Mouse (Mus musculus): Measurements from ENCODE around the gene Pttg1.

Pttg1 gene

GRCm38 (mm10) chr11:43425824-43426413 is at the start of gene Pttg1:
Pttg1 (minus strand) TSS chr11:43426251.
- DNase-seq, result peak; percentile 68

- DNase-seq, result no peak
Observed at GRCm38 (mm10) chr11:43474225-43474774, 48.2 kb upstream of the Pttg1 start, which contains the start of gene C1qtnf2. C1qtnf2 (plus strand) TSS chr11:43474276.

DNA sequence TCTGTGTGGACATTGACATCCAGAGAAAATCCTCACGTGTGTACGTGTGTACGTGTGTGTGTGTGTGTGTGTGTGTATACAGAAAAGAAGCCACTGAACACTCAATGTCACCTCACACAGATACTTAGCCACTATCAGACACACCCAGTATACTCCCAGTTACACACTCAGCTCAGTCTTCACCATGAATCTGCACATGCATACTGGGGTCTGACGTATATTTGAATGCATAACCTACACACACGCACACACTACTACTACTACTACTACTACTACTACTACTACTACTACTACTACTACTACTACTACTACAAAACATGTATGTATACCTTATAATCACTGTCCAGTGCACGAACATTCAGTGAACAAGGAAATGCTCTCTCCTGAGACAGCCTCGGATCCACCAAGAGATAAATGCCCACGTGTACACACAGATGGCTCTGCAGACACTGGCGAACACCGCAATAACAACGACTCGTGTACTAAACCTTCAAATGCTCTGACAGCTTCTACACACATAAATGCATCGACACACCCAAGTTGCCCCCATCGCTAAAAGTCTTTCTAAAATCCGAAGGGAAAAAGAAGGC is 47.7 kb upstream of the Pttg1 start:
- no peak for DNase-seq

GRCm38 (mm10) chr11:43473115-43473514 is 47.1 kb upstream of the Pttg1 start:
- no peak for DNase-seq

GRCm38 (mm10) chr11:43470881-43471820 is 45.1 kb upstream of the Pttg1 start:
- no peak for DNase-seq

DNA sequence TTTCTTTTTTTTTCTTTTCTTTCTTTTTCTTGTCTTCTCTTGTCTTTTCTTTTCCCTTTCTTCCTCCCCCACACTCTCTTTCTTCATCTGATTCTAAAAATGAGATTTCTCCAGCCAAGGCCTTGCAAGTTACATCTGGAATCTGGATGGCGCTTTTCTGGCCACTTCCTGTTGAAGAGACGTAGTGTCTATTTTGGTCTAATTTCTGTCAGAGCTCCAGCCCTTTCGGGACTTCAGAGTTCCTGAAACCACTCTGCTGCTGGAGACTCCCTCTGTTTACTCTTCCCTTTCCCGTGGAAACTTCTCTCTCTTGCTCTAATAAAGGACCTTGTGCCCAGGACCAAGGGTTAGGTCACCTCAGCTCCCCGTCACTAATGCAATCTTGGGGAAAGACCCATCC is 44.1 kb upstream of the Pttg1 start:
- DNase-seq, result no peak

GRCm38 (mm10) chr11:43463204-43463603 is 37.2 kb upstream of the Pttg1 start:
- DNase-seq, result no peak

DNA sequence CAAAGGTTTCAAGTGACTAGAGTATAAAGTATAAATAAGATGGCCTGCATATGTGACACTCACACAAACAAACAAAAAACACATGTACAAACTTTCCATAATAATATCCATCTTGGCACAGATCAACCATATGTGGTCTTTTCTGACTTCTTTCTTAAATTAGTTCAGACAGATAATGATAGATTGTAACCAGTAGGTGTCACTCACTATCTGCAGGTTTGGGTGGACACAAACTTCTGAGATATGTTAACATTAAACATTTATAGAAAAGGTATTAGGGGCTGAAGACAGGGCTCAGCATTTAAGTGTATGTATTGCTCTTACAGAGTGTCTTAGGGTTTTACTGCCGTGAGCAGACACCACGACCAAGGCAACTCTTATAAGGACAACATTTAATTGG is 26.2 kb upstream of the Pttg1 start:
- DNase-seq, result no peak

DNA sequence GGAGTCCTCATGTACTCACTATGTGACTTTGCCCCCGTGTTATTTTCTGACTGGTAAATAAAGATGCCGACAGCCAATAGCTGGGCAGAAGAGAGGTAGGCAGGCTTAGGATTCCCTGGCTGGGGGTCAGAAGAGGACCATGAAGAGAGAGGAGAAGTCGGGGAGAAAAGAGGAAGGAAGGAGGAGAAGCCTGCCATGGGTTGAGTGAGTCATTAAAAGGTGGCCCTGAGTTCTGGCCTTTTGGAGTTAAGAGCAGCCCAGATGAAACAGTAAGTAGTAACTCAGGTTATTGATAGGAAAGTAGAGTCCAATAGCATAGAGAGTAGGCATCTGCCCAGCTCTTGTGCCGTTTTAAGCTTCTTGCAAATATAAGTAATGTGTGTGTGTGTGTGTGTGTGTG is 25.3 kb upstream of the Pttg1 start:
- no peak for DNase-seq

DNA sequence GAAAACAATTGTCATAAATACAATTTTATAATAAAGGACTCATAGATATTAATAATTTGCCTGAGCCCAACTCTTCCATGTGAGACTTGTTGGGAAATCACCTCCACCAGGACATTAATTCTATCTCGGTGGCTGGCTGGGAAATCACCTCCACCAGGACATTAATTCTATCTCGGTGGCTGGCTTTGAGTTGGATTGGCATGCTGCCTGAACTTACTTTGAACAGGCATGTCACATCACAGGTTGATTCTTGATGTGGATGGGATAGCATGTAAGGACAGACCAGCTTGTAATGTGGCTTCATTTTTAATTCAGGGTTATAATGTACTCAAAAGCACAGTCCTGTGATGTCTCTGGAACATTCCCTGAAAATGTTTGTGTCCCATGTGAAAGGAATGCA is 23.9 kb upstream of the Pttg1 start:
- DNase-seq, result no peak

DNA sequence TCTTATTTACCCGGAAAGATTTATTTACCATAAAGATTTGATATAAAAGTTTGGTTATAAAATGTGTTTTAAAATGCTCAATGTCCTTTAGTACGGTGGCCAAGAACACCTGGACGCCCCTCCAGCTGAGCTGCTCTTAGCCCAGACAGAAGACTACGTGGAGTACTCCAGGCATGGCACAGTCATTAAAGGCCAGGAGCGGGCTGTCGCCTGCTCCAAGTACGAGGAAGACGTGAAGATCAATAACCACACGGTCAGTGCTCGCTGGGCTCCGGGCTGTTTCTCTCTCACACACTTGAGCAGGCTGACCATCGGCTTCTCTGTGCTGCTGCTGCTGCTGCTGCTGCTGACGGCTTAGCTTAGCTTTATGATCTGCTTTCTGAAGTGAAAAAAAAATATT is 17.1 kb upstream of the Pttg1 start:
- DNase-seq, result no peak

DNA sequence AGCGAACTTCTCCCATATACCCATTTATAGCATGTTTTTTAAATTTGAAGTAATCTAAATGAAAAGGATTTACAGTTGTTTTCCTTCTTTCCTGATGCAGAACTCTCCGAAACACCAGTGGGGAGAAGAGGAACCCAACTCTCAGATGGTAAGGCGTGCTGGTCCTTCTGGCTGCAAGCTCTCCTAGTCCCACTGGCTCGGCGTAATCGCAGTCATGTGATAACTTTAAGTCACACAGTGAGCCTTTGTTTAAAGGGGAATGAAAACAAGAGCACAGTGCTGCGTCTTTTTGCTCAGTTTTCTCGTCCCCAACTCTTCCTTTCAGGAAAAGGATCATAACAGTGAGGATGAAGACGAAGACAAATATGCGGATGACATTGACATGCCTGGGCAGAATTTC is 15.1 kb upstream of the Pttg1 start:
- no peak for DNase-seq

GRCm38 (mm10) chr11:43434024-43434407 is 8.0 kb upstream of the Pttg1 start:
- DNase-seq, result no peak

GRCm38 (mm10) chr11:43433254-43434023 is 7.4 kb upstream of the Pttg1 start, which contains the start of gene Slu7:
Slu7 (plus strand) TSS chr11:43433744.
- DNase-seq, result peak; percentile 66

DNA sequence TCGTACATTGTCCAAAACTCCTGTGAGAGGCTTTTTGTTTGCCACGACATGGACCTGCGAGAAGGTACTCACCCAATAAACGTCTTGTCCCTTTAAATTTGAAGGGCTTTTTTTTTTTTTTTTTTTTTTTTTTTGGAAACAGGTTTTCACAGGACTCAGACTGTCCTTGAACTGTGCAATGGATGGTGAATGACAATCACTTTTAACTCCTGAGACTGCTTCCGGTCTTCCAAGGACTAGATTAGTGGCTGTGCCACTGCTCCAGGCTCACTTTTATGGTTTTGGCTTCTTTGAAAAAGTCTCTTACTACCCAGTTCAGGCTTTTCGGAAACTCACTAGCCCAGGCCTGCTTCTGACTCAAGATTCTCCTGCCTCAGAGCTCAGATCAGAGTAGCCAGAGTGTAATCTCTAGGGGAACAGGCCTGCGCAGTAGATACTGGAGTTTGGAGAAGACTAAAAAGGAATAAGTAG is 398 bp upstream of the Pttg1 start:
- peak; percentile 26 for DNase-seq

DNA sequence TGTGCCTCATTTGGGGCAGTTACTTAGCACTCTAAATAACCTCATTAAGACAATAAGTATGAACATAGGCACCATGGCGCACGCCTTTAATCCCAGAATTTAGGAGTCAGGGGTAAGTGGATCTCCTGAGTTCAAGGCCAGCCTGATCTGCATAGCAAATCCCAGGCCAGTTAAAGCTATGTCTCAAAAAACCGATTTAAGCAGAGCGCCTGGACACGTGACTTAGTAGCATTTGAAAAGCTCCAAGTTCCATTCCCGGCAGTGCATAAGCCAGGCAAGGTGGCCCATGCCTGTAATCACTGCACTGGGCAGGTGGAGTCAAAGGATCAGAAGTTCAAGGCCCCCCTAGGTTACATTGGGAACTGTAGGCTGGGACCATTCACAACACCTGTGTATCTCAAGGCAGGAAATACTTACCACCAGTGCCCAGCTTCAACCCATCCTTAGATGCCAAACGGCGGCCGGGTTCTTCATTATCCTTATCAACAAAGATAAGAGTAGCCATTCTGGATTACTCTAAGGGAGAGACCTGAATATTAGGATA is 813 bp downstream of the Pttg1 start:
- no peak for DNase-seq

DNA sequence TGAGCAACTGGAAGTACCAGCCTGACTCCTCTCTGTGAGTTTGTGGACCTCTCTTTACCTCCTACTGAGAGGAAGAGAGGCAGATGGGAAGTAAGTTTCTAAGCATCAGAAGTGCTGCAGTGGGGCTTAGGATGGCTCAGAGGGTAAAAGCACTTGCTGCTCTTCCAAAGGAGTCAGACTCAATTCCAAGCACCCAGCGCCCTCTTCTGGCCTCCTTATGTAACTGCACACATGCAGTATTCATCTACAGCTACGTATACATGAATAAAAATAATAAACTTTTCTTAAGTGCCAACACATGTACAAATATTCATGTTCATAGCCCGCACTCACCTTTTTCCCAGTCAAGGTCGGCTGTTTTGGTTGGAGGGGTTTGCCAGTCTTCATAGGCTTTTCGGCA is 1.7 kb downstream of the Pttg1 start:
- DNase-seq, result no peak

DNA sequence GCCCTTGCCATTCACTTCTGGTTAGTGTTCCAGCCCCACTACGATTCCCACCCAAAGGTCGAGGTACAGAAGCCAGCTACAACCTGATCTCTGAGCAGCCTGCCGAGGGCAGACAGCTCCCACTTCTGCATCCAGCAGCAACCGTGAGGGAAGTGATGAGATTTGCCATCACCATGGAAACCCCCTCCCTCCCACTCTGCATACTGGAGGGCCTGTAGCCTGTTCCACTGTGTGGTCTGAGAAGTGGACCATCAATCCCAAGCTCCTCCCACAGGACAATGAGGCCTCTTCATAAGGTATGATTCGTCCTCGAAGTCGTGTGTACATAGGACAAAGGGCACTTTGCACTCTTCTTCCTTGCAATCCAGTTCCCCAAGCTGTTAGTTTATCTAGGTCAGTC is 8.8 kb downstream of the Pttg1 start:
- no peak for DNase-seq

GRCm38 (mm10) chr11:43412771-43413451 is 13.1 kb downstream of the Pttg1 start:
- peak; percentile 78 for DNase-seq

GRCm38 (mm10) chr11:43411413-43411812 is 14.6 kb downstream of the Pttg1 start:
- DNase-seq, result peak; percentile 68

DNA sequence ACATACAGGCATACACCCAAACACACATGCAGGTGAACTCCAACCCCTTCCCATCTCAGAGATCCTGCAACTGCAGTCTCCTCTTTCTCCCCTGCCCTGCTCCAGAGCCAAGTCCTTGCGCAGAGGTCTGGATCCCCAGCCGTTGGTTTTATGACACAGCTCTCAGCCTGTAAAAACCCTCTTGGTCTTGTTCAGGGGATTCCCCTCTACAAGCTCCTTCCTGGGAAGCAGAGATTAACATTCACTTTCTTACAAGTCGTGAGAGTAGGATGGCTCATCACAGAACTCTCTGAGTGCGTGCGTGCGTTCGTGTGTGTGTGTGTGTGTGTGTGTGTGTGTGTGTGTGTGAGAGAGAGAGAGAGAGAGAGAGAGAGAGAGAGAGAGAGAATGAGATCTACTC is 15.8 kb downstream of the Pttg1 start:
- DNase-seq, result no peak

DNA sequence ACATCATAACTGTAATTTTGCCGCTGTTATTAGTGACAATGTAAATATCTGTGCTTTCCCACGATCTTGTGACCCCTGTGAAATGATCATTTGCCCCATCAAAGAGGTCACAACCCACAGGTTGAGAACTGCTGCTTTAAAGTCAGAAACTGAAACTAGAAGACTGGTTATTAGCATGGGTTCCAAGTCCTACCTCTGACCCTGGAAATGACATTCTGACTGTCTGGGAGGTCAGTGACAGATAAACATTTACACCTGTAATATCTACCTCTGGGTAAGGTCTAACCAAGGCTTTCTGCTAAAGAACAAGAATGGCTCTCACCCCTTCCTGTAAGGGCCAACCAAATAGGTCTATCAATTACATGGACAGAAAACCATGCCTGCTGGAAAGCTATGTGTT is 17.2 kb downstream of the Pttg1 start:
- no peak for DNase-seq
